Mouse (Mus musculus) lung, postnatal 0 days (tissue): ENCODE data around the gene Kctd11.

ENCODE experiments used
- CTCF ChIP-seq: IDR thresholded peaks from 2 replicates; pipeline ENCODE4 v1.5.1; 2016; ENCODE audit warnings: antibody characterized with exemption, mild to moderate bottlenecking
- EP300 ChIP-seq: IDR thresholded peaks from 2 replicates; pipeline ENCODE4 v1.6.1; 2016; ENCODE audit warnings: antibody characterized with exemption, mild to moderate bottlenecking, control low read depth

DNA sequence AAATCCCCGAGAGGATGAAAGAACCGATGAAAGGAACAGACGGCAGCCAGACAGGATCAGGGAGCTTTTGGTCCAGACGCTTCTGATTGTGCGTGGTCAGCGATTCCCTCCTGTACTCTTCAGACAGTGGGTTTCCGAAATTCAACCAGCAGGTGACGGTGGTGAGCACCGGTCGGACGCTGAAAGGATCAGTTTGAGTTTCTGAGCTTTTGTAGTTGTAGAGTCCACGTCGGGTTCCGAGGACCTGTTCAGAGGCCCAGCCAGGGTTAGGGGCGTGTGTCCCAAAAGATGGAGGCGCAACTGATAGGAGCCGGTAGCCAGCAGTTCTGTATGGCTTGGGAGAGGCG, 727 bp downstream of the Kctd11 start:
- TF ChIP-seq CTCF (peak; percentile 91), EP300 (no peak)
